Mouse (Mus musculus): Measurements from ENCODE around the gene Kcnc4. TPM values are rescaled to one million over a fixed set of nuclear protein-coding genes. Genes with fewer than 3 reads are reported as not detected.

Kcnc4 gene
- polyA plus RNA-seq (2014; fragmentation: Illumina TruSeq; extraction: RNeasy Lipid Tissue Mini Kit (QIAGEN cat#74804); ENCODE audit: low read depth, low replicate concordance), result not detected

GRCm38 (mm10) chr3:107459196-107459772 lies at the start of gene Kcnc4:
TSS of gene Kcnc4 (minus strand) at chr3:107459552.

Other genes with a start within 250 kb of the Kcnc4 start
- gene Cym, start 237.8 kb downstream of the Kcnc4 start, polyA plus RNA-seq (2014; fragmentation: Illumina TruSeq; extraction: RNeasy Lipid Tissue Mini Kit (QIAGEN cat#74804); ENCODE audit: low read depth, low replicate concordance), result not detected
- gene A630076J17Rik, start 228.9 kb downstream of the Kcnc4 start, polyA plus RNA-seq (2014; fragmentation: Illumina TruSeq; extraction: RNeasy Lipid Tissue Mini Kit (QIAGEN cat#74804); ENCODE audit: low read depth, low replicate concordance), result not detected
- not detected for gene Prok1, start 219.8 kb downstream of the Kcnc4 start, polyA plus RNA-seq (2014; fragmentation: Illumina TruSeq; extraction: RNeasy Lipid Tissue Mini Kit (QIAGEN cat#74804); ENCODE audit: low read depth, low replicate concordance)
- gene Lamtor5, start 180.7 kb downstream of the Kcnc4 start, polyA plus RNA-seq (2014; fragmentation: Illumina TruSeq; extraction: RNeasy Lipid Tissue Mini Kit (QIAGEN cat#74804); ENCODE audit: low read depth, low replicate concordance), result 98.9 TPM
- 5.9 TPM for gene Slc16a4, start 168.3 kb downstream of the Kcnc4 start, polyA plus RNA-seq (2014; fragmentation: Illumina TruSeq; extraction: RNeasy Lipid Tissue Mini Kit (QIAGEN cat#74804); ENCODE audit: low read depth, low replicate concordance)
- 9.2 TPM for gene Rbm15, start 125.9 kb downstream of the Kcnc4 start, polyA plus RNA-seq (2014; fragmentation: Illumina TruSeq; extraction: RNeasy Lipid Tissue Mini Kit (QIAGEN cat#74804); ENCODE audit: low read depth, low replicate concordance)
- 0.41 TPM for gene Slc6a17, start 58.5 kb upstream of the Kcnc4 start, polyA plus RNA-seq (2014; fragmentation: Illumina TruSeq; extraction: RNeasy Lipid Tissue Mini Kit (QIAGEN cat#74804); ENCODE audit: low read depth, low replicate concordance)
- gene Ubl4b, start 95.5 kb upstream of the Kcnc4 start, polyA plus RNA-seq (2014; fragmentation: Illumina TruSeq; extraction: RNeasy Lipid Tissue Mini Kit (QIAGEN cat#74804); ENCODE audit: low read depth, low replicate concordance), result 75.8 TPM
- 0.11 TPM for gene Alx3, start 135.5 kb upstream of the Kcnc4 start, polyA plus RNA-seq (2014; fragmentation: Illumina TruSeq; extraction: RNeasy Lipid Tissue Mini Kit (QIAGEN cat#74804); ENCODE audit: low read depth, low replicate concordance)
- gene Gm10961, start 171.8 kb upstream of the Kcnc4 start, polyA plus RNA-seq (2014; fragmentation: Illumina TruSeq; extraction: RNeasy Lipid Tissue Mini Kit (QIAGEN cat#74804); ENCODE audit: low read depth, low replicate concordance), result not detected
- gene Strip1, start 172.1 kb upstream of the Kcnc4 start, polyA plus RNA-seq (2014; fragmentation: Illumina TruSeq; extraction: RNeasy Lipid Tissue Mini Kit (QIAGEN cat#74804); ENCODE audit: low read depth, low replicate concordance), result 4.4 TPM
- 85.4 TPM for gene Ahcyl1, start 237.0 kb upstream of the Kcnc4 start, polyA plus RNA-seq (2014; fragmentation: Illumina TruSeq; extraction: RNeasy Lipid Tissue Mini Kit (QIAGEN cat#74804); ENCODE audit: low read depth, low replicate concordance)